Mouse (Mus musculus): ENCODE results near the gene Vps4a. TPM values are rescaled to one million over a fixed set of nuclear protein-coding genes. Genes with fewer than 3 reads are reported as not detected.
"Not testable (repeated sequence)": the region's sequence is repeated elsewhere in the genome, so short reads cannot be mapped to it uniquely, and the experiment has no call there.

Gene Vps4a
- 52.3 and 52.8 TPM in 2 replicates for polyA plus RNA-seq (2016; fragmentation: Nextera tagmentation; extraction: Ambion mirVana)

DNA sequence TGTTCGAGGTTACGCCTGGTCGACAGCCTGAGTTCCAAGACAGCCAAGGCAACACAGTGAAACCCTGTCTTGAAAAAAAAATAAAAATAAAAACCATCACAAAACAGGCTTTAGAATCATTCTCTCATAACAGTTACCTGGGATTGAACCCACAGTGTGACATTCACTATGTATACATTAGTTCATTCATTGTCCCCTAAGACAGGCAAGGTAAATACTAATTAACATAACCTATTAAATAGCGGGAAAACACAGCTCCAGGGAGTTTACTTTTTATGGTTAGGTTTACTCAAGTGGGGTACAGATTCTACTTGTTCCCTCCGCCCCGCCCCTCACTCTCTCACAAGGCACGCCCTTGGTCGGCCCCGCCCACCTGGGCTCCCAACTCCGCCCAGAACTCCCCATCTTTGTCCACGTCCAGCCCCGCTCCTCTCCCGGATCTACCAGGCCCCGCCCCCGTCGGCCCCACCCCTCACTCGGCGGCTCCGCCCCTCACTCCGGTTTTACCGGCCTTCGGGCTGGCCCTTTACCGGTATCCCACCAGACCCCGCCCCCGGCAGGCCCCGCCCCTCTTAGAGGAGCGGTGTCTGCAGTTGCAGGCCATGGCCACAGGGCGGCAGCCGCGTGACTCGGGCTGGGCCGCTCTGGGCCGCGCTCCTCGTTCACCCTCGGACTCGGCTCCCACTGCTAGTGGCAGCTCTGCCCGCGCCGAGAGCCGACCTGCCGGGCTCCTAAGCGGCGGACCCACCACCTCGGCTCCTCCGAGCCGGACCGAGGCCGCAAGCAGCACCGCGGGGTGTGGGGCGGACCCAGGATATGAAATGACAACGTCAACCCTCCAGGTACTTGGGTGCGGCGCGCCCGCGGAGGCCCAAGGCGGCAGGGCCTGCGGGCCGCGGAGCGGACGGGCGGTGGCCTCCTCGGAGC lies at the start of gene Vps4a:
Gene Vps4a, plus strand, starts transcription at position 573 of the 927 bp plus-strand sequence.
- Histone ChIP-seq H3K36me3 (peaks cover 7% of the 10 kb centered on the region), H3K4me3 (peak within 1 kb of the TSS; percentile 95), H3K27me3 (ENCODE audit: insufficient read depth, poor library complexity, severe bottlenecking) (no peaks in the 10 kb centered on the region), H3K9me3 (no peaks in the 10 kb centered on the region), H3K4me1 (peaks cover 18% of the 10 kb centered on the region), H3K27ac (peak within 1 kb of the TSS; percentile 91)
- WGBS, result 4% methylated on average over 66 of the region's 66 CpGs
- peak; percentile 98 for DNase-seq (ENCODE audit: low spot score)

DNA sequence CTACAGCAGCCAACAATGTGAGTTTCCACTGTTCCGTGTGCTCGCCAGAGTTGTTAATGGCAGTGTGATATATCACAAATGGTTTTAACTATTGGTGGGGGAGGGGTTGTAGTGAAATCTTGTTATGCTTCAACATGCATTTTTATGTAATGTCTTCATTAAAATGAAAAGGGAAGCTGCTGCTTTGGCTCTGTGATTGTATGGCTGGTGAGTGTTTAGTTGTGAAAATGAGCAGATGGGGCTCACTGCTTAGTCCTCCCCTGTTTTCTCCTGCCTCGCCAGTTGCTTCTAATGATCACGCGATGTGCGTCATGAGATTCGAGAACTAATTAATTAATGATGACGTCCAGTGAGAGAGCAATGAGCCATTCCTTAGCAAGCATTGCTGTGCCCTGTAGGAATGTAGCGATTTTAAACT lies 45.6 kb upstream of the Vps4a start:
- H3K9me3 ChIP-seq, result no peaks in the 10 kb centered on the region
- no peaks in the 10 kb centered on the region for H3K4me1 ChIP-seq
- WGBS, result 87% methylated on average over 9 of the region's 9 CpGs
- no peaks in the 10 kb centered on the region for H3K27me3 ChIP-seq (ENCODE audit: insufficient read depth, poor library complexity, severe bottlenecking)
- DNase-seq (ENCODE audit: low spot score), result no peak
- no peak overlapping the region for H3K4me3 ChIP-seq
- H3K27ac ChIP-seq, result no peak overlapping the region
- H3K36me3 ChIP-seq, result peaks cover 13% of the 10 kb centered on the region; the same call in 1 of the 2 replicates

DNA sequence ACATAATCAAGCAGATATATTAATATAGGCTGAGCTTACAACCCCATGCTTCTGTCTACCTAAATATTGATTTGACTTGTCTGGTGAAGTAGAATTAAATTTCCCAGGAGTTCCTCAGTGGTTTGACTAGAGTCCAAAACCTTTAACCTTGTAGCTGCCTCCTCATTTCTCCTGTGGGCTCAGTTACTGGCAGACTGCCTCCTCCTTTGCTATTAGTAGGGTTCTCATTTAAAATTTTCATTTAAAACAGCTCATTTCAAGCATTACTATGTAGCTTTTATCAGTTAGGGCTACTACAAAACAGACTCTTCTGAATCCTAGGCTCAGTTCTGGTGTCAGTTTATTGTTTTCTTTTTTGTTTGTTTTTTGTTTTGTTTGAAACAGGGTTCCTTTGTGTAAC lies 45.1 kb upstream of the Vps4a start:
- Histone ChIP-seq H3K36me3 (peaks cover 13% of the 10 kb centered on the region; the same call in 1 of the 2 replicates), H3K4me3 (no peak overlapping the region), H3K4me1 (no peaks in the 10 kb centered on the region), H3K27ac (no peak overlapping the region), H3K27me3 (ENCODE audit: insufficient read depth, poor library complexity, severe bottlenecking) (no peaks in the 10 kb centered on the region), H3K9me3 (no peaks in the 10 kb centered on the region)
- no peak for DNase-seq (ENCODE audit: low spot score)

DNA sequence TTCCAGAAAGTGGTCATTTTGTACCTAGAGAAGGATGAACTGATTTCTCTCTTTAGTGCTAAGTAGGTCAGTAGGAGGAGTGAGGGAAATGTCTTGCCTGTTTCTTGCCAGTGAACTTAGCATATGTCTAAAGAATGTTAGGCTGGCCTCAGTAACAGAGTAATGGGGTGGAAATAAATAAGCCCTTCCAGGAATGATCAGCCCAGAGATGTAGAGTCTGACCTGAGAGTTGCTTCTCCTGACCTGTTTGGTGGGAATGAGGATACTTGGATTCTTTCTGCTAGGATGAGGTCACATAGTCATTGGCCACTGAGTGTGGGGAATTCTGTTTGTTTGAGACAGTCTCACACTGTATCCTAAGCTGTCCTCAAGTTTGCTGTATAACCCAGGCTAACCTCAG lies 43.5 kb upstream of the Vps4a start:
- Histone ChIP-seq H3K4me1 (no peaks in the 10 kb centered on the region), H3K27me3 (ENCODE audit: insufficient read depth, poor library complexity, severe bottlenecking) (no peaks in the 10 kb centered on the region), H3K36me3 (peaks cover 25% of the 10 kb centered on the region), H3K9me3 (no peaks in the 10 kb centered on the region), H3K27ac (no peak overlapping the region), H3K4me3 (no peak overlapping the region)
- DNase-seq (ENCODE audit: low spot score), result no peak

DNA sequence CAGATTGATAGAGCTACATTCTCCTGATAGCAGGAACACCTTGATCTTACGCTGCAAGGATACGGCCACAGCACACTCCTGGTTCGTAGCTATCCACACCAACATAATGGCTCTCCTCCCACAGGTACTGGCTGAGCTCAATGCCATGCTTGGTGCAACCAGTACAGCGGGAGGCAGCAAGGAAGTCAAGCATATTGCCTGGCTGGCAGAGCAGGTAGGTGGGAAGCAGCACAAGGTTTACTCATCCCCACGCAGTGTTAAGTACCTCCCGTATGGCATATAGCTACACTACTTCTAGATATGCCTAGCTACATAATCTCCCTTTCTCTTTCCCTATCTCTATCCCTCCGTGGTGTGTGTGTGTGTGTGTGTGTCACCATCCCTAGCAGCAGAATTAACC lies 39.6 kb upstream of the Vps4a start:
- H3K4me3 ChIP-seq, result no peak overlapping the region
- no peaks in the 10 kb centered on the region for H3K4me1 ChIP-seq
- DNase-seq (ENCODE audit: low spot score), result no peak
- peaks cover 28% of the 10 kb centered on the region for H3K36me3 ChIP-seq
- H3K9me3 ChIP-seq, result no peaks in the 10 kb centered on the region
- no peaks in the 10 kb centered on the region for H3K27me3 ChIP-seq (ENCODE audit: insufficient read depth, poor library complexity, severe bottlenecking)
- no peak overlapping the region for H3K27ac ChIP-seq
- WGBS, result 87% methylated on average over 7 of the region's 7 CpGs

DNA sequence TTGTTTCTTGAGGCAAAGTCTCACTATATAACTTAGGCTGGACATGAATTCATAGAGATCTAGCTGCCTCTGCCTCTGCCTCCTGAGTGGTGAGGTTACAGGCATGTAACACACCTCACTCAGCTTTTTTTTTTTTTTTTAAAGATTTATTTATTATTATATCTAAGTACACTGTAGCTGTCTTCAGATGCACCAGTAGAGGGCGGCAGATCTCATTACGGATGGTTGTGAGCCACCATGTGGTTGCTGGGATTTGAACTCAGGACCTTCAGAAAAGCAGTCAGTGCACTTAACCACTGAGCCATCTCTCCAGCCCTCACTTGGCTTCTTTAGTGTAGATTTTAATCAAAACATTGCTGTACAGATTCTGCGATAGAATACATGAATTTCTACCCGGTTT lies 34.7 kb upstream of the Vps4a start:
- H3K4me1 ChIP-seq; DNase-seq (ENCODE audit: low spot score); H3K27me3 ChIP-seq (ENCODE audit: insufficient read depth, poor library complexity, severe bottlenecking); H3K4me3 ChIP-seq; H3K9me3 ChIP-seq; H3K27ac ChIP-seq: not testable (repeated sequence)
- peaks cover 34% of the 10 kb centered on the region for H3K36me3 ChIP-seq
- WGBS, result 85% methylated on average over 4 of the region's 4 CpGs

DNA sequence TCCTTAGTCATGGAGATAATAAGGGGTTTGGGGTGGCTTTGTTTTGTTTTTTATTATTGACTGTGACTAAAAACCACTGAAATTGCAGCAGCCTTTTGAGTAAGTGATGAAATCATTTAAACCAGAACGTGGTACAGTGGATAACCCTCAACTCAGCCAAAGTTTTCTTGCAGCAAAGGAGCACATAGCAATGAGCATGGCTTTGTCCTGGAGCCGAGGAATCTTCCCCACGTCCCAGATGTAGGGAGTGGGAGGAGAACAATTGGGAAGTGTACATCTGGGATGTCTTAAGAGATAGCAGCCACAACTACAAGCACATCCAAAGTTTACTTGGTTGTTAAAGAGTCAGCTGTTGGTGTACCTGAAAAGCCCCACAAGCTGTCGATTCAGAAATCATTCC lies 33.6 kb upstream of the Vps4a start:
- Histone ChIP-seq H3K27ac (no peak overlapping the region), H3K27me3 (ENCODE audit: insufficient read depth, poor library complexity, severe bottlenecking) (no peaks in the 10 kb centered on the region), H3K9me3 (no peaks in the 10 kb centered on the region), H3K4me1 (no peaks in the 10 kb centered on the region), H3K4me3 (no peak overlapping the region), H3K36me3 (peaks cover 24% of the 10 kb centered on the region; the same call in 1 of the 2 replicates)
- no peak for DNase-seq (ENCODE audit: low spot score)
- 77% methylated on average over 4 of the region's 4 CpGs for WGBS

DNA sequence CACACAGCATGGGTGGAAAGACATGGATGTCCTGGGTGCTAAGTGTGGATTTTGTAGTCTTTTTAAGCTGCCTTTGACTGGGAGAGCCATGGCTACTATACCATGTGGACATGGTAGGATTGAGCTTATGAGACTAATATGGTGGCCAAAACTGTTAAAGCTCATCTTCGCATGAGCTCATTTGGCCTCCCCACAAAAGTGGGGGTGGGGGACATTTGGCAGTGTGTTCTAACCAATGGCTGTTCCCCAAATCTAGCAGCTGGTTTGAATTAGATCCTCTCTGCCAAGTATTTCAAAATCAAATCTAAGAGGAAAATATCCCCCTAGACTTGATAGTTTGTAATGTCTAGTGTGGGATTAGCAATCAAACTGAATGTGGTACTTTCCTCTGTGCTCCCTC lies 32.0 kb upstream of the Vps4a start:
- no peak overlapping the region for H3K27ac ChIP-seq
- 91% methylated on average over 1 of the region's 1 CpGs for WGBS
- H3K4me3 ChIP-seq, result no peak overlapping the region
- H3K9me3 ChIP-seq, result no peaks in the 10 kb centered on the region
- DNase-seq (ENCODE audit: low spot score), result no peak
- H3K36me3 ChIP-seq, result peaks cover 22% of the 10 kb centered on the region; the same call in 1 of the 2 replicates
- no peaks in the 10 kb centered on the region for H3K4me1 ChIP-seq
- H3K27me3 ChIP-seq (ENCODE audit: insufficient read depth, poor library complexity, severe bottlenecking), result no peaks in the 10 kb centered on the region

DNA sequence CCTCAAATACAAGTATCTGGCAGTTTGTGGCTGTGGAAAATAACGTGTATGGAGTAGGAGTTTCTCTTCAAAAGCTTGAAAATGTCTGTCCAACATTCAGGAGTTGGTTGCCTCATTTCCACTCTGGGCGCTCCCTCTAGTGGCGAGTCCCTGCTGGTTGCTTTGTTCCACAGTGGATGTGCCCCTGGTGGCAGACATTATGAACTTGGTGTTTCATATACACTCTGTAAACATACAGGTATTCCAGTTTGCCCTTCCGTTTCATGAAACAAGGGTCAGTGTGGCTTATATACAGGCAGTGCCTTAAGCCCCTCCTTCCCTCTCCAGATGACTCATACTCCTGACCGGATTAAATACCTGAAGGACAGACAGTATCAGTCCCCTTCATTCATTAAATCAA lies 28.5 kb upstream of the Vps4a start:
- WGBS, result 48% methylated on average over 5 of the region's 5 CpGs
- Histone ChIP-seq H3K27me3 (ENCODE audit: insufficient read depth, poor library complexity, severe bottlenecking) (no peaks in the 10 kb centered on the region), H3K36me3 (peaks cover 19% of the 10 kb centered on the region; the same call in 1 of the 2 replicates), H3K4me3 (no peak overlapping the region), H3K4me1 (0 out of 2 replicates have a peak, but pooled peaks cover 4% of the 10 kb centered on the region), H3K27ac (no peak overlapping the region), H3K9me3 (no peaks in the 10 kb centered on the region)
- peak; percentile 92 for DNase-seq (ENCODE audit: low spot score)

DNA sequence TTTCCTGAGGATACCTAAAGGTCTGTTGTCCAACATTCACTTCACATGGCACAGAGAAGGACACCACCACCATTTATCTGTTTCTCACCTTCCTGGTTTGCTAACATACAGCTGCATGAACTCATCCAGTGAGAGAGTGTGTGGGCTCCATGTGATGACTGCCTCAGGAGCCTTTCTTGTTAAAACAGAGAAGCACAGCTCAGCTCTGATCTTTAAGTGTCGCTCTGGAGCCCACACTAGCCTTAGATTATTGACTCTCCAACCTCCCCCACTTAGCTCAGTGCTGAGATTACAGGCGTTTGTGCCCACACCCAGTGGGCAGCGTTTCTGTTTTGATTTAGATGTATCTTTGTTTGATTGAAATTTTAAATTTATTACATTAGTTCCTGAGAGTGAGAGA lies 23.2 kb upstream of the Vps4a start:
- 0 out of 2 replicates have a peak, but pooled peaks cover 4% of the 10 kb centered on the region for H3K4me1 ChIP-seq
- H3K27me3 ChIP-seq (ENCODE audit: insufficient read depth, poor library complexity, severe bottlenecking), result no peaks in the 10 kb centered on the region
- no peak for DNase-seq (ENCODE audit: low spot score)
- 84% methylated on average over 3 of the region's 3 CpGs for WGBS
- H3K27ac ChIP-seq, result no peak overlapping the region
- no peak overlapping the region for H3K4me3 ChIP-seq
- H3K36me3 ChIP-seq, result peaks cover 47% of the 10 kb centered on the region
- no peaks in the 10 kb centered on the region for H3K9me3 ChIP-seq

DNA sequence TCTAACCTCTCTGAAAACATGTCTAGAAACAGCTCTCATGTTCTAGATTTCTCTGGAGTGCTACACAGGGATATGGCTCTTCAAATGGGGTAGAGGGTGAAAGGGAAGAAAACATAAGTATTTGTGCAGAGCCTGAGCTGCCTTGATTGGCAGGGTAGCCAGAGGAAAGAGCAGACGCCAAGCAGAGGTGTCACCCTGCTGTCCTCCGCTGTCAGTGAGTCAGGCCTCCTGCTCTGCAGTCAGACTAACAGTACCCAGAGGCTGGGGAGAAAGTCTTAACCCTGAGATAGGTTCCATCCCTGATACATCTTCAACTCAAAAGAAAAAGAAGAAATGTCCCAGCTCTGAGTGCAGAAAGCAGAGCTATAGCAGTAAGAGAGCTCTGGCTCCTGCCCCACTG lies 18.4 kb upstream of the Vps4a start:
- H3K27me3 ChIP-seq (ENCODE audit: insufficient read depth, poor library complexity, severe bottlenecking), result no peaks in the 10 kb centered on the region
- no peaks in the 10 kb centered on the region for H3K4me1 ChIP-seq
- DNase-seq (ENCODE audit: low spot score), result no peak
- H3K9me3 ChIP-seq, result no peaks in the 10 kb centered on the region
- no peak overlapping the region for H3K4me3 ChIP-seq
- H3K27ac ChIP-seq, result no peak overlapping the region
- WGBS, result 69% methylated on average over 2 of the region's 2 CpGs
- peaks cover 33% of the 10 kb centered on the region for H3K36me3 ChIP-seq

DNA sequence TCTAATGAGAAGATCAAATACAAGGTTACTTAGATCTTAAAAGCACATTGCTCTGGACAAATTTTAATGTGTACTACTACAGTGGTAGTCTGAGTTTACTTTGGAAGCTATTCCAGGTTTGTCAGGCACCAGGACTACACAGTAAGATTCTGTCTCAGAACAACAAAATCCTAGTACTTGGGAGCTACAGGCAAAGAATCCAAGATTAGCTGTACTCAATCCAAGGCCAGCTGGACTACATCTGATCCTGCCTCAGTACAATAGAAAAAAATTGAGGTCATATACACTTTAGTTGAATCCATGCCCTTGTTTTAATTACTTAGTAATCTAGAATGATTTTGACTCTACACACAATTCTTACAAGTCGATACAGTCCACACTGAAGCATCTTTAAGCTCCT lies 16.1 kb upstream of the Vps4a start:
- 86% methylated on average over 1 of the region's 1 CpGs for WGBS
- Histone ChIP-seq H3K4me1 (no peaks in the 10 kb centered on the region), H3K27ac (no peak overlapping the region), H3K36me3 (peaks cover 28% of the 10 kb centered on the region), H3K27me3 (ENCODE audit: insufficient read depth, poor library complexity, severe bottlenecking) (no peaks in the 10 kb centered on the region), H3K4me3 (no peak overlapping the region), H3K9me3 (no peaks in the 10 kb centered on the region)
- no peak for DNase-seq (ENCODE audit: low spot score)

DNA sequence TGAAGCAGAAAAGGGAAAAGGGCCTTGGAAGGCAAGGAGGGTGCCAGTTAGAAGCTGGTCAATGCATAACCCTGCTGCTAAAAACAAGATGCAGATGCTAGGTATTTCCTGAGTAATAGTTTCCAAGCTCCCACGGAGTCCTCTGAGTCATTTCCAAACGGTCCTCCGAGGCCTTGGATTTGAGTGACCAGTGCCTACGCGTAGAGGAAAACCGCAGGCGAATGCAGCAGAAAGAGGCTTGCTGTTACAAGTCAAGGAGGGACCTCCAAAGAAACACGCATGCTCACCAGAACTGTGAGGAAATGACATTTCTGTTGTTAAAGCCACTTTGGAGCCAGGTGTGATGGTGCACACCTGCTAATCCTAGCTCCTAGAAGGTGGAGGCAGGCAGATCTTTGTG lies 7.5 kb upstream of the Vps4a start:
- Histone ChIP-seq H3K27ac (no peak overlapping the region), H3K4me3 (no peak overlapping the region), H3K4me1 (no peaks in the 10 kb centered on the region), H3K9me3 (no peaks in the 10 kb centered on the region), H3K36me3 (no peaks in the 10 kb centered on the region), H3K27me3 (ENCODE audit: insufficient read depth, poor library complexity, severe bottlenecking) (no peaks in the 10 kb centered on the region)
- no peak for DNase-seq (ENCODE audit: low spot score)
- WGBS, result 93% methylated on average over 8 of the region's 8 CpGs

All from heart, embryonic 10.5 days (tissue).